Mouse (Mus musculus) megakaryocyte, embryonic 14.5 days (primary cell): Measurements from ENCODE around the gene Pdlim4. TPM values are rescaled to one million over a fixed set of nuclear protein-coding genes. Genes with fewer than 3 reads are reported as not detected.

Source experiments
- H3K27me3 ChIP-seq: replicated peaks from 2 replicates; pipeline ENCODE3; 2012; ENCODE audit warnings: inconsistent platforms
- H3K36me3 ChIP-seq: replicated peaks from 2 replicates; pipeline ENCODE3; 2012; ENCODE audit warnings: low read length, inconsistent platforms, mixed read lengths
- H3K4me1 ChIP-seq: 2 replicates; pipeline ENCODE4 v1.6.1; 2012; ENCODE audit warnings: inconsistent platforms
- H3K4me3 ChIP-seq: replicated peaks from 2 replicates; pipeline ENCODE3; 2012; ENCODE audit warnings: moderate library complexity, mild to moderate bottlenecking, inconsistent platforms
- H3K9me3 ChIP-seq: 2 replicates; pipeline ENCODE4 v1.6.1; 2012; ENCODE audit warnings: inconsistent platforms
- FLI1 ChIP-seq: IDR thresholded peaks from 2 replicates; pipeline ENCODE4 v1.6.1; 2012; ENCODE audit warnings: low read length, inconsistent platforms, mixed read lengths
- GATA1 ChIP-seq: IDR thresholded peaks from 3 replicates; pipeline ENCODE4 v1.6.1; 2012; ENCODE audit warnings: mixed read lengths, low read length, inconsistent platforms, borderline replicate concordance
- polyA plus RNA-seq: library from polyadenylated mRNA; stranded (reverse); fragments of >175 nt; gene quantifications from 2 replicates; pipeline ENCODE4 v1.2.3, GENCODE M21; 2012; ENCODE audit warnings: low replicate concordance; ENCODE audit not compliant: insufficient read depth

Pdlim4 gene
- polyA plus RNA-seq, 1 experiment, result 14.3 TPM

- Histone ChIP-seq H3K9me3 (no peaks in the 10 kb centered on the region), H3K27me3 (peaks cover 80% of the 10 kb centered on the region), H3K4me3 (no peak overlapping the region), H3K4me1 (peaks cover 12% of the 10 kb centered on the region), H3K36me3 (no peaks in the 10 kb centered on the region)
- no peak for TF ChIP-seq GATA1
- TF ChIP-seq FLI1, result no peak
Observed at GRCm38 (mm10) chr11:54108894-54109293, 40.1 kb upstream of the Pdlim4 start.

GRCm38 (mm10) chr11:54108131-54108530 is 39.3 kb upstream of the Pdlim4 start:
- Histone ChIP-seq H3K4me1 (peaks cover 8% of the 10 kb centered on the region), H3K4me3 (no peak overlapping the region), H3K36me3 (no peaks in the 10 kb centered on the region), H3K27me3 (peaks cover 81% of the 10 kb centered on the region), H3K9me3 (no peaks in the 10 kb centered on the region)
- TF ChIP-seq GATA1 (no peak), FLI1 (no peak)

- TF ChIP-seq FLI1, result no peak
- no peak for TF ChIP-seq GATA1
- no peaks in the 10 kb centered on the region for H3K36me3 ChIP-seq
- no peak overlapping the region for H3K4me3 ChIP-seq
- H3K4me1 ChIP-seq, result no peaks in the 10 kb centered on the region; the same call in 1 of the 2 replicates
- H3K27me3 ChIP-seq, result peaks cover 83% of the 10 kb centered on the region
- no peaks in the 10 kb centered on the region for H3K9me3 ChIP-seq
Observed at GRCm38 (mm10) chr11:54107239-54107638, 38.4 kb upstream of the Pdlim4 start.

- H3K36me3 ChIP-seq, result no peaks in the 10 kb centered on the region
- H3K9me3 ChIP-seq, result no peaks in the 10 kb centered on the region
- TF ChIP-seq FLI1, result no peak
- TF ChIP-seq GATA1, result no peak
- no peaks in the 10 kb centered on the region; the same call in 1 of the 2 replicates for H3K4me1 ChIP-seq
- no peak overlapping the region for H3K4me3 ChIP-seq
- H3K27me3 ChIP-seq, result peaks cover 86% of the 10 kb centered on the region
Observed at GRCm38 (mm10) chr11:54106676-54107075, 37.9 kb upstream of the Pdlim4 start.

- Histone ChIP-seq H3K9me3 (no peaks in the 10 kb centered on the region), H3K27me3 (peaks cover 90% of the 10 kb centered on the region), H3K36me3 (no peaks in the 10 kb centered on the region), H3K4me3 (no peak overlapping the region), H3K4me1 (peaks cover 13% of the 10 kb centered on the region)
- TF ChIP-seq FLI1 (no peak), GATA1 (no peak)
Observed at GRCm38 (mm10) chr11:54105011-54105410, 36.2 kb upstream of the Pdlim4 start.

- Histone ChIP-seq H3K36me3 (no peaks in the 10 kb centered on the region), H3K27me3 (peaks cover 80% of the 10 kb centered on the region), H3K9me3 (no peaks in the 10 kb centered on the region), H3K4me3 (no peak overlapping the region), H3K4me1 (peaks cover 13% of the 10 kb centered on the region)
- TF ChIP-seq GATA1 (no peak), FLI1 (no peak)
Observed at GRCm38 (mm10) chr11:54102706-54103449, 34.1 kb upstream of the Pdlim4 start.

GRCm38 (mm10) chr11:54101701-54102100 is 32.9 kb upstream of the Pdlim4 start:
- Histone ChIP-seq H3K4me1 (peaks cover 13% of the 10 kb centered on the region), H3K36me3 (no peaks in the 10 kb centered on the region), H3K27me3 (peaks cover 72% of the 10 kb centered on the region), H3K9me3 (no peaks in the 10 kb centered on the region), H3K4me3 (no peak overlapping the region)
- no peak for TF ChIP-seq GATA1
- no peak for TF ChIP-seq FLI1

GRCm38 (mm10) chr11:54100692-54101591 is 32.1 kb upstream of the Pdlim4 start:
- Histone ChIP-seq H3K4me3 (peak overlapping the region; percentile 89), H3K9me3 (no peaks in the 10 kb centered on the region), H3K4me1 (peaks cover 13% of the 10 kb centered on the region), H3K36me3 (no peaks in the 10 kb centered on the region), H3K27me3 (peaks cover 65% of the 10 kb centered on the region)
- no peak for TF ChIP-seq GATA1
- no peak for TF ChIP-seq FLI1

- Histone ChIP-seq H3K36me3 (no peaks in the 10 kb centered on the region), H3K4me3 (peak within 1 kb of the TSS; percentile 89), H3K9me3 (no peaks in the 10 kb centered on the region), H3K27me3 (peaks cover 59% of the 10 kb centered on the region), H3K4me1 (peaks cover 13% of the 10 kb centered on the region)
- TF ChIP-seq FLI1 (no peak), GATA1 (no peak)
Observed at GRCm38 (mm10) chr11:54100045-54100691, 31.4 kb upstream of the Pdlim4 start, which contains the start of gene P4ha2. TSS of gene P4ha2 (plus strand) at chr11:54100095.
